Mouse (Mus musculus) spleen, postnatal 36 days (tissue): ENCODE results near the gene Rgs12.
A peak's percentile ranks its signal among the peaks of the same experiment; 100 is the strongest.

Experiments used
- DNase-seq, 2 experiments: peaks; one replicate each; pipeline ENCODE4 v3.0.0; 2022; ENCODE audit warnings: low spot score in 2 of 2, mixed read lengths in 1 of 2

Rgs12 gene

DNA sequence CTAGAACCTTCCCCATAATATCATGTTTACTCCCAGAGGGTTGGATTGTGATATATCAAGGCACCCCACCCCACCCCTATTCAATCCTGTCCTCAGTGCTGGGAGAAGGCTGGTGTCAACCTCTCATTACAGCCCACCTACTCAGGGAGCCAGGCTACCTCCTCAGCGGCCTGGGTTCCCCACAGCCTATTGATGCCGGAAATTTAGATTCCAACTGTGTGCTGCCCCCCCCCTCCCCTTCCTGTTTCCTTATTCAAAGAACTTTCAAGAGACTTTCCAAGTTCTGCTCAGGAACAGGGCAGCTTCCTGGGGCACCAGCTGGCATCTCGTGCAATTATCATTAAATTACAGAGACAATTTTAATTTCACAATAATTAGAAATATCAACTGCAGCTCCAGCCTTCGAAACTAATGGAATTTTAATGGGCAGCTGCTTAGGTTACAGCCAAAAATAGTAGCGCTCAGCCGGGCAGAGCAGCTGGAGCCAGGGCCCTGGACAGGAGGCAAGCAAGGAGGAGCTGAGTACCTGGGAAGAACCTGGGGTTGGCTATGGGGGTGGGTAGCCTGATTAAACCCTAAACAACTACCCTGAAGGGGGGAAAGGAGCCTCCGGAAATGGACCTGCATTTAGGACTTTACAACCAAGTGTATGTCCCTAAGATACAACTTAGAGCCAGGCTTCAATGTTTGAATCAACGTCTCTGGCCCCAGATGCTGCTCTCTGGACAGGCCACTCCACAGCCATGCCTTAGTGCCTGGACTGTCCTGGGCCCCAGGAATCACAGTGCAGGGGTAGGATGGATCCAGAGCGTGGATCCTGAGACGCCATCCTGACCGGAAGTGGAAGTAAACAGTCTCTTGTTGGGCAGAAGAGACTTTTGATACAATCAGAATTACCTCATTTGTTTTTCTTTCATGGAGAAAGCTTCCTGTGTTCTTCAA is 17.5 kb upstream of the Rgs12 start:
- no peak for DNase-seq

DNA sequence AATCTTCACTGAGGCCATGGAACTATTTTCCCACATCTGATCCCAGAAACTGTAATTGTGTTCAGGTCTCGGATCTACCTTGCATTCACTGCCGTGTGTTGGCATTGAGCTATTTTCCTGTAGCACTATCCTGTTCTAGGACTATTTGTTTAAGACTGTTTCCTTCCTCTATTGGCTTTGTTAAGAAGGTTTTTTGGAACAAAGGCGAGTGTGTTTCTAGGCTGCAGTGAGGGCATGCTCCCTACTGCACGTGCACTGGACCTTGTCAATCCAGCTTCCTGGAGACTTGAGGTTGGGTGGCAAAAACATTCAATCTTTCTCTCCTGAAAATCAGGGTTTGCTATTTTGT is 16.8 kb upstream of the Rgs12 start:
- DNase-seq: no peak

- DNase-seq: no peak
Observed at GRCm38 (mm10) chr5:34933461-34933860, 15.8 kb upstream of the Rgs12 start.

DNA sequence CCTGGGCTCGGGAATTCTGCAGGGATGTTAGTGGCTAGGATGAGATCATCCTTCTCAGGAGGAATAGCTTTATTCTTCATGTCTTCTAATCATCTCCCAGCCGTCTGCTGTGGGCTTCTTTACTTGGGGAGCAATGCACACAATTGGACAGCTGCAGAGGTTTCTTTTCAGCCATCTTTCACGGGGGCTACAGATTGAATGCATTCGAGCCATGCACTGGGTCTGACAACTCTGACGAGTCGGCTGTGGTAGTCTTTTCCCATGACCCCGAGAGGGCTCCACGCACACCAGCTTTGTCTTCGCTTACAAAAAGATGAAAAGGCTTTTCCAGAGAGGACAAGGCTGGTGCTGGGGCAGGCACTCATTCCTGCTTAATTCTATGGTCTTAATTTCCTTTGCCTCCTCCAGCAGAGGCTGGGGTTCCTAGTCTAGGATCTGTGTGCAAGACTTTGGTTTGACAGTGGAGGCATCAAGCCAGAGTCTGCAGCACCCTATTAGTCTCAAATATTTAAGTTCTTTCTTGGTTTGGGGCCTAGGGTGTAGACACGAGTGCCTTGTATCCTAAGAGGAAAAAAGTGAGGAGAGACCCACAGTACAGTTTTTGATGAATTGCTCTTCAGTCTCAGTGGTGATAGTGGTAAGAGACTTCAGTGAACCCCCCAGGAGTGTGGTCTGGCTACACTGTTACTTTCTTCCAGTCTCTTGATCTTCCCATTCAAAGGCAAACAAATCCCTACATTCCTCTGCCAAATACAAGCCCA is 7.4 kb upstream of the Rgs12 start:
- no peak for DNase-seq

DNA sequence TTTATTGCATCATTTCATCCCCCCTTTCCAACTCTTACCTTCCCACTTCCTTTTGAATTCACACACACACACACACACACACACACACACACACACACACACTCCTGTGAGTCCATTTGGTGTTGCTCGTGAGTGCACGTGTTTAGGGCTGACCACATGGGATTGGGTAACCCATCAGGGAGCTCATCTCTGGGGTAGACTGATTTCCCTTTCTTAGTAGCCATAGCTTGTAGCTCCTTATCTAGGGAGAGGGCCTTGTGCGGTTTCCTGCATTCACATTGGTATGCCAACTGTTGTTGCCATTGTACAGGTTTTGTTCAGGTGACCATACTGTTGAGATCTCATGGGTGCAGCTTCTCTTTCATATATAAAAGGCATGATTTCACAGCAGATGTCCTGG is 5.8 kb upstream of the Rgs12 start:
- no peak for DNase-seq

DNA sequence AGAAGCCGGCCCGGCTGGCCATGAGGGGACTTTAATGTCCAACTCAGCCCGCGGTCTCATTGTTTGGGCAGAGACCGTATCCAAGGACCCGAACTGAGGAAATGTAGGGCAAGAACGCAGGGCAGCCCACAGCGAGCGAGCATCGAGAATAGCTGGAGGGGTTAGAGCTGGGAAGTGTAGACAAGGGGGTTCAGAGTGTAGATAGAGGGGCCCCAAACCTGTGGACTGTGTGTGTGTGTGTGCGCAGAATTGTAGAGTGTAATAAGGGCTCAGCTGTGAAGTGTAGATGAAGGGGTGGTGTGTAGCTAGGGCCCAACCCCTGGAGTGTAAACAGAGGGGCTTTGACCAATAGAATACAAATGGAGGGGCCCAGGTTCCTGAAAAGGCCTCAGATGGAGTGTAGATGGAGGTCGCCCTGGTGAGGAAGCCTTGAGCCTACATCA is 545 bp downstream of the Rgs12 start:
- DNase-seq: no peak

- DNase-seq: no peak
Observed at GRCm38 (mm10) chr5:34950486-34951160, 1.4 kb downstream of the Rgs12 start.

DNA sequence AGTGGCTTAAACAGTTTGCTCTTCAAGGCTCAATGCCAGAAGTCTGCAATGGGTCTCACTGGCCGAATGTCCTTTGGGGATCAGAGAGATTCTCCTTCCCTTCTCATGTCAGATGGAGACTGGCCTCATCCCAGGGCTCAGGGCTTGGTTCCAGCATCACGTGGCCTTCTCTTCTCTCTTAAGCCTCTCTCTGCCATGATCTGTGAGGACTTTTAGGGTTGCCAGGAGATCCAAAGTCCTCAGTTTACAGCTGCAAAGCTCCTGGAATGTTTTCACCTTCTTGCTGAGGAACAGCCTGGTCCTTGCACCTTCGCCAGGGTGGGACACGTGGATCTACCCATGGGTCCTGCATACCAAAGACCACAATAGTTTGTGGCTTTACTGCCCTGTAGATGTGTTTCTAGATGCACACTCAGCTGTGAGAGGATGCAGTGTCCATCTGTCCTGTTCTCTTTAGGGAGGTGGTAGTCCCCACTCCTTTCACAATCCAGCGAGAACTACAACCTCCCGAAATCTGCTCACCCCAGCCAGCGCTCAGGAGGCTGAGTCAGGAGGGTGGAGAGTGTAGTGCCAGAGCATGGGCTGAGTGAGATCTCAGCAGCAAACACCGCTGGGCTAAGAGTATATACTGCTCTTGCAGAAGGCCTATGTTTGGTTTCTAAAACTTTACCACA is 2.1 kb downstream of the Rgs12 start:
- no peak for DNase-seq

GRCm38 (mm10) chr5:34954508-34954907 is 5.3 kb downstream of the Rgs12 start:
- no peak for DNase-seq

GRCm38 (mm10) chr5:34955630-34956029 is 6.4 kb downstream of the Rgs12 start:
- peak; percentile 26 to 50 for DNase-seq

DNA sequence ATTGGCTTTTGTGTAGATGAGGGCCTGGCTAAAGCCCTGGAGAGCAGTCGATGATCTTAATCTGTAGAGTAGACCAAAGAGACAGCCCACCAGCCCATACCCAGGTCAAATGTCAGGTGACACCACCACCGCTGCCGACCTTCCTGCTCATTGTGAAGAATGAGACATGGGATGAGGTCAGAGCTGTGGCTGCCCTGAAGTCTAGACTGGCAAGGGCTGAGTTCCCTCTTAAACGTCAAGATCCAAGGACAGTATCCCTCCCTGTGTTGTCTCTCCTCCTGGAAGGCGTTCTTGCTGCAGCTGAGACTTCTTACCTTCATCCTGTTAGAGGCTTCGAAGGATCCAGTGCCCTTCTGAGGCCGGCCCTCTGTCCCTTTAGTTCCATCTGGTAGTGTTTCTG is 6.9 kb downstream of the Rgs12 start:
- DNase-seq: no peak

DNA sequence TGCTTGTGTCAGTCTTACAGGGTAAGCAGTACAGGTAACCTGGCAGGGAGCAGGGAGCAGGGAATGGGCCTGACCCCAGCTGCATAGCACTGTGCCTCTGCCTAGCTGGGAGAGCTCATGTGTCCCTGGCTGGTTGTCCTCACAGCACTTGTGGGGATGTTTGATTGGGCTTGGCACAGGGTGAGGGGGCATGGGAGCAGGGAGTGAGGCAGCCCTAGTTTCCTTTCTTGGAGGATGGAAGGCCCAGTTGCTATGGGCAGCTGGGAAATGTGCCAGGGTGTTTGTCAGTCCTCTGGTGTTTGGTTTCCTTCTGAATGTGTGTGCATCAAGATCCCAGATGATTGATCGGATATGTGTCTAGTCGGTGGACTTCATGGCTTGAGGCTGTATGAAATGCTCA is 7.8 kb downstream of the Rgs12 start:
- no peak for DNase-seq

- DNase-seq: peak; percentile 43 to 61
Observed at GRCm38 (mm10) chr5:34960021-34960420, 10.8 kb downstream of the Rgs12 start.

DNA sequence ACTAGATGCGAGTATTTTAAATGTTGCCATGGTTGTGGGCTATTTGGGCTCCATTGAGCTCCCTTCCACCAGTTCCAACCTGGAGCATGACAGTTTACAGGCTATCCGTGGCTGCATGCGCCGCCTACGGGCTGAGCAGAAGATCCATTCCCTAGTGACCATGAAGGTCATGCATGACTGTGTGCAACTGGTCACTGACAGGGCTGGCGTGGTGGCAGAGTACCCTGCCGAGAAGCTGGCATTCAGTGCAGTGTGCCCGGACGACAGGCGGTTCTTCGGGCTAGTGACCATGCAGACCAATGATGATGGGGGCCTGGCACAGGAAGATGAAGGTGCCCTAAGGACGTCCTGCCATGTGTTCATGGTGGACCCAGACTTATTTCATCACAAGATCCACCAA is 16.3 kb downstream of the Rgs12 start:
- no peak for DNase-seq

GRCm38 (mm10) chr5:34968386-34968785 is 19.1 kb downstream of the Rgs12 start:
- DNase-seq: no peak

- no peak for DNase-seq
Observed at GRCm38 (mm10) chr5:34972471-34972870, 23.2 kb downstream of the Rgs12 start.

GRCm38 (mm10) chr5:34973560-34974317 is 24.5 kb downstream of the Rgs12 start:
- DNase-seq: no peak

GRCm38 (mm10) chr5:34974773-34975443 is 25.7 kb downstream of the Rgs12 start:
- DNase-seq: peak; percentile 41 to 56

- DNase-seq: peak; percentile 29 to 47
Observed at GRCm38 (mm10) chr5:34976540-34977292, 27.5 kb downstream of the Rgs12 start.

DNA sequence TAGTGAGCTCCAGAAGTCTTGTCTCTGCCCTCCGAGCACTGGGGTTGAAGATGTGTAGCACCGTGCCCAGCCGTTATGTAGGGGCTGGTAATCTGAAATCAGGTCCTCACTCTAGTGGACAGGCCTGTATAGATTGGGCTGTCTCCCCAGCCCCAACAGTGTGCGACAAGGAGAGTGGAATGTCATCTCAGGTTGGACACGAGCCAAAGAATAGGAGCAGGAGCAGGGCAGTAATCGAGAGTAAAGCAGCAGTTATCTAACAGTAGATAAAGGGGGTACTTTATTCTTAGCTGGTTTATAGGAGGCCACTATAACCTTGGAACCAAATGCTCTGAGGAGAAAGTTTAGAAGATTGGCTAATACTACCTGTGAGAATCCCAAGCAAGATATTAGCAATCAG is 30.9 kb downstream of the Rgs12 start:
- DNase-seq: no peak
